Mouse (Mus musculus) cerebellum, adult (tissue): ENCODE results near the gene Gm20388.

Source experiments
- ATAC-seq: cut with Nextera tagmentation; 2 replicates; pipeline ENCODE4 v1.9.2; 2017; ENCODE audit warnings: mild to moderate bottlenecking, moderate library complexity, mixed read lengths; ENCODE audit not compliant: insufficient number of reproducible peaks, low FRiP score, low TSS enrichment

Gm20388 gene

DNA sequence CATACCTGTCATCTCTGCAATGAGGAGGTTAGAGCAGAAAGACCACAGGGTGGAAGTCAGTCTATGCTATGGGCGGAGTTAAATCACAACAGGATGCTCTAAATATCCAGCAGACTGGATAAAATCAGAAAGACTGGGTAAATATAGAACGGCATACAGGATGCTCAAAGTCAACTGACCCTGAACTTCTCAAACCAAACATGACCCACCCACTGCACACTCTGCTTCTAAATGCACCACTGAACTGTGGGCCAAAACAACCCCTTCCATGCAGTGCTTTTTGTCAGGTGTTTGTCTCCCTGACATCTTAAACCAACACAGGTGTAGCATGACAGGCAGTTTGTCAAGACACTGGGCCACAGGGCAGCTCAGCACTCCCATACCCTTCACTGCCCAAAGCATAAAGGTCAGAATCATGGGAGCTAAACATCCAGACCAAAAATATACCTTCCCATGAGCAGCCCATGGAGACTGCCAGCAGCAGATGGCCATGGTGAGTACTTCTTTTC is 3027.0 kb downstream of the Gm20388 start:
- peak; percentile 39; the same call in 1 of the 2 replicates for ATAC-seq

DNA sequence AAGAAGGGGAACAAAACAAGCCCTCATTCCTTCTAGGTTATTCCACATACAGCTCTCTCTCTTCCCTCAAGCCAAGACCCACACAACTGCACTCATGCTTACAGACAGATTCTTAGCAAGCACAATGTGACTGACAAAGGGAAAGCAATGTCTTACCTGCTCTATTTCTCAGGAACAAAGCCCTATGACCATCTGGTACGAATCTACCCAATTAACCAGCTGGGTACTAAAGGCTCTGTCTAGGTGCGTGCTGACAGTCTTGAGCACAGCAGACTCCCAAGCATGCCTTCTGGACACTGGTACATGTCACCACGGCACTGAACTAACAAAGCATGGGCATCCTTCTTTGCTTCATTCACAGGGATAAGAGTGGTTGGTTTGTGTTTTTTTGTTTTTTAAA is 3027.5 kb downstream of the Gm20388 start:
- peak; percentile 21; the same call in 1 of the 2 replicates for ATAC-seq

DNA sequence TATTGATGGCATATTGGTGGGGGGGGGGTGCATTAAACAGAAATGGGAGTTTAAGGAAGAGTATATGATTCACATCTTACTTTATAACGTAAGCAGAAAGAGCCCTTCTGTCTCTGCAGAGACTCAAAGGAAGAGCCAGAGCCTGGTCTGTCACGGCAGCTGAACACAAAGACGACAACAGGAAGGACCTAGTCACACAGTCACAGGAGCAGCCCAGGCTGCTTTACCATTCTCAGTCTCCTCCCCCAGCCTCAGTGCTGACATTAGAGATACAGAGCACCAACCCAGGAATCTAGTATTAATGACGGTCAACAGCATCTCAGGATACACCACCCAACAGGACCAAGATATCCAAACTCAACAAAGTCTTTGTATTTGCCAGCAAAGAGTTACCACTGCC is 3027.9 kb downstream of the Gm20388 start:
- no peak for ATAC-seq

DNA sequence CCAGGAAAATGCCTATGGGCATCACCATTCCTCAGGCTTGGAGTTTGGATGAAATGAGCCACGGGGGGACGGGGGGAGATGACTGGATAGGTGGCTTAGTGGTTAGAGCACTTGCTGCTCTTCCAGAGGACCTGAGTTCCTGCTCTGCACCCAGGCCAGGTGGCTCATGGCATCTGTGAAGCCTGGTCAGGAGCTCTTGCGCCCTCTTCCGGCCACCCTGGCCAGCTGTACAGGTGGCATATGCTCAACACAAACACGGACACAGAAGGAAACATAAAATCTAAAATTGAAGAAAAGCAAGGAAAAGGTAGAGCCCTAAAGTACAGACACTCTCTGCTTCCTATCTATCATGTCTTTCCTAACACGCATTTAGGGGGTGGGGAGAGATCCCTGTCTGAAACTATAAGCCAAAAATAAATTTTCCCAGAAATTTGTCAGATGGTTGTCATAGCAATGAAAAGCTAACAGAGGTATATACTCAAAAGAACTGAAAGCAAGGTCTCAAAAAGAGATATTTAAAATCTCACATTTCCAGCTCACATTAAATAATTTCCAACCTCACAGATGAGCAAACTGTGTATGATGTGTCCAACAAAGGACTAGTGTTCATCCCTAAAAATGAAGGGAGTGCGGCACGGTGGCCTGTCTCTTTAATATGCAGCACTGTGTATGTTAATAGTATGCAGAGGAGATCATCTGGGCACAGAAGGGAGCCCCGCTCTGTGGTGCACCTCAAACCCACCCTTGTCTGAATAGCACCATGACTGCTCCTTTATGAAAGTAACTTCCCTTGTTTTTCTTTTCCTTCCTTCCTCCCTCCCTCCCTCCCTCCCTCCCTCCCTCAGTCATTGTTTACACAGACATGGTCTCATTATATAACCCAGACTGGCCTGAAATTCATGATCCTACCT is 3032.4 kb downstream of the Gm20388 start:
- no peak for ATAC-seq

DNA sequence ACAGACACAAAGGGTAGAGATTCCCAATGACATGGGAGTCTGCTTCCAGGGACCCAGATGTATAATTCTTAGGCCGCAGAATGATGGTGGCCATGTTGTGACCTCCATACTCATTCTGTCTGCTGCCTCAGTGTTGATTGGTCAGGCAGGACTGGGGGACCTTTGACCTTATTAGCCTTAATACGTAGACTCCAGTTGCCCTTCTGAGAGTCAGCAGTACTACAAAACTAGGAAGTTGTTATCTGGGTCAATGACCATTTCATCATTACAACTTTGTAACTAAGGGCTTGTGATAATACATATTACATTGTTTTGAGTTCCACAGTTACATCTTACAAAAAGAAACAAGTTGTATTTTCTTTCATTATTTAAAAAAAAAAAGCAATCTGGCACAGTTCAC is 3035.1 kb downstream of the Gm20388 start:
- ATAC-seq = no peak

DNA sequence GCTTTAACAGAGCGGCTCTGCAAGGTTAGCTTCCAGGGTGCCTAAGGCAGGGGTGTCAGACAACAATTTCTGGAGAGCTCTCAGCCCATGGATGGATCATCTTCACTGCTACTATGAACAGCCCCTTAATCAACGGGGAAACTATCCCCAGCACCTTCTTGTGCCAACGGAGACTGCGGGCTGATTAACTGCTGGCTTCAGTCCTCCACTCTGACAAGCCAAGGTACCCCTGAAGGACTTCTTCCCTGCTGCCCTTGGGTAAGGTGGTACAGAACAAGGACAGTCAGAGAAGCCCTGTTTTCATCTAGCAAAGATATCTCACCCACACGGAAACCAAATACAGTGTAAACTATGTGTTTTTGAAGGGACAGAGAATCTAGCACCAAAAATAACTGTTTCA is 3039.1 kb downstream of the Gm20388 start:
- ATAC-seq = no peak

DNA sequence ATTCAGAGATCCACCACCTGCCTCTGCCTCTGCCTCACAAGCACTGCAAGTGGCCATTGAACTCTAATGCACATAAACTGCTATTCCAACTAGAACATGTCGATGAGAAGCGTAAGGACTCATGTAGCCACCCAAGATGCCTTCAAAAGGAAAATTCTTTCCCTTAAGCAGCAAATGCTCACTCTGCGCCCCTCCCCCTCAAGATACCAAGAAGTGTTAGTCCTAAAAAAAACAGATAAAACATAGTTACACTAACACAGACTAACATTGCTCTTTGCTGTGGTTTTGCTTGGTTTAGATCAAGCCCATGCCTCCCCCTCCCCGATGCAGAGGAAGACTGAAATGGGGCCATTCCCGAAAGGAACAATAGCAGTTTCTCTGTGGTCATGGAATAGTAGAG is 3040.8 kb downstream of the Gm20388 start:
- no peak for ATAC-seq

DNA sequence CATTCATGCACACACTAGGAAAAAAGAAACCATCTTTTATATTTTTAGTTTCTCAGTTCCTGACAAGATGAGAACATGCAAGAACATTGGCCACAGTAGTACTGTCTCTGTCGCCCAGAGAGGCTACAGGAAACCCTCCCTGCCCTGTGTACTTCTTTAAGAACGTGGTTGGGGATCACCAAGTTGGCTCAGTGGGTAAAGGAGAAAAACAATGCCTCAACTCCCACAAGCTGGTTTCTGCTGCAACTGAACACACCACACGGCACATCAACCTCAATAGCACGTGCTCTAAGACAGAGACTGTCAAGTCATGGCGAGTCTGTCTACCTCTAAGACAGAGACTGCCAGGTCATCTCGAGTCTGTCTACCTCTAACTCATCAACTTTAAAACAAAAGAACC is 3042.4 kb downstream of the Gm20388 start:
- ATAC-seq = no peak

DNA sequence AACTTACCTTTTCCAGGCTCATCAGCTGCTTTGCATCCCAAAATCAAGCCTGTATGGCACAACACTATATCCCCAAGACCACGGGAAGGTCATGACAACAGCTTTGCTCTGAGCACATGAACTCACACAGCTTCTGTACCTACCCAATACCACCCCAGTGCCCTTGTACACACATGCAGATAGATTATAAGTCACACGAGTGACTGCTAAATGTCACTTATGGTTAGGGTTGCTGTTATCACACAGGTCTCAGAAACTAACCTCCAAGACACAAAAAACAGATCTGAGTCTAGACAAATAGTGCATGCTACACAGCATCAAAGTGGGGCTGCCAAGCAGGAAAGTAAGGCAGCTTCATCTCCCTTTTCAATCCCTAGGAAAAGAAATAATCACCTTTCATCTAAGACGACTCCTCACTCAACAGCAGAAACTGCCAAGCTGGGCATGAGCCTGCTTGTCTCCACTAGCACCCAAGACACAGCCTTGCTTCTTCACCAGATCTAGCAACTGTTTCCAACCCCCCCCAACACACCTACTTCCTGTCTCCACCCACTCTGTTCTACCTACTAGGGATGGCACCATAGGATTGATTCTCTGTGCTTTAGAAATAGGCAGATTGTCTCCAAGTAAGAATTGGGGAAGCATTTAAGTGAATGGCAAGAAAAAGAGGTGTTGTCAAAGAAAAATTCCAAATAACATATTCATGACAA is 3043.6 kb downstream of the Gm20388 start:
- no peak for ATAC-seq

DNA sequence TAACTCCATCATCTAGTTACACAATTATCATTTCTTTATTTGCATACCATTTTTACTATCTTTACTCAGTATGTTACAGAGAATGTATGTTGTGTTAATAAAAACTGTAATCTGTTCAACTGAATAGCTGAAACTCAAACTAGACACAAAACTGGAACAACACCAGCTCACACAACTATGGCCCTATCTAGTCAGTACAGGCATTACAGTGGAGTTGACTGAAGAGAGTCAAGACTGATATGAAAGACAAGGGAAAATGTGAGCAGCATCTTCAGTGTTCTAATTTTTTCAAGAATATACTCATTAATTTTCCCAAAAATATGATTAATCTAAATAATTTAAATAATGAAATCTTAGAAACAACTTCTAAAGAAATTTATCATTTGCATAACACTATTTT is 3044.6 kb downstream of the Gm20388 start:
- ATAC-seq = no peak

DNA sequence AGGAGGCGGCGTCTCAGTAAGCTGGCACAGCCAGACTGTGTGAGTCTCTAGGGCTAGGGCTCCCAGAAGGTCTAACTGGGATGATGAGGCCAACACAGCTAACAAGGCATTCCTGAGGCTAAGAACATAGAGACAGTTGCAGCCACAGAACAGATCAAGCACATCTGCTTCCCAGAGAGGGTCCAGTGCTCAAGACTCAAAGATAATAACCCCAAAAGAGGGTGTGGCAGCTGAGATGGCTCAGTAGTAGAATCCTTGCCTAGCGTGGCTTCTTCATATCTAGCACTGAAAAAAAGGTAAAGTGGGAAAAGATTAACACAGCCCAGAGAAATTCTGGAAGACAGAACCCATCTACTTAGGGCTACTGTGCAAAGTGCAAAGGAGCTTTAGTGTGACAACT is 3045.4 kb downstream of the Gm20388 start:
- ATAC-seq = no peak

DNA sequence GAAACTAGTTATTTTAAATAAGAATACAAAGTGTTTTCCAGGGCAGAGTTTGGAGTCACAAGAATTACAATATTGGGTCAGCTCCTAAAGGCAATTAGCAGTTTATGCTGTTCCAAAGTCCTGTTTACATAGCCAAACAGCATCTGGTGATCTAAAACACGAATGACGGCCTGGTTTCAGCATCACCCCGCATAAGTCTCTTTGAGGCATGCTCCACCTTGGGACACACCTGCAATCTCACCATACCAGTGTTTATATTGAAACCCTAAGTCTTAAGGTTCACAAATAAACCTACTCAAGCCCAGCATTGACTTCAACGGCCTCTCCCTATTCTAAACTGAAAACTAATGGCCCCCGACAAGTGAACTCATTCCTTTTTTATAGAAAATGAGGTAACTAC is 3049.7 kb downstream of the Gm20388 start:
- ATAC-seq = no peak

DNA sequence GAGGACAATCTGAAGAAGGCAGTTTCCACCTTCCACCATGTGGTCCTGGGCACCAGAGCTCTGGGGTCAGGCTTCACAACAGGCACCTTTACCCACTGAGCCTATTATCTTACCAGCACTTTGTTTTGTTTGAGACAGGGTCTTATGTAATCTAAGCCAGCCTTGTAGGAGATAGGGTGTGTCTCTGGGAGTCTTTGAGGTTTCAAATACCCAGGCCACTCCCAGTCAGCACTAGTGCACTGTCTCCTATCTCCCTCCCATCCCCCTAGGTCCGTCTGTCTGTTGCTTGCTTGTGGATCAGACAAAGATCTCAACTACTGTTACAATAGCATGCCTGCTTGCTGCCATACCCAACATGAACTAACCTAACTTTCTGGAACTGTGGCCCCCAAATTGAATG is 3050.3 kb downstream of the Gm20388 start:
- no peak for ATAC-seq

DNA sequence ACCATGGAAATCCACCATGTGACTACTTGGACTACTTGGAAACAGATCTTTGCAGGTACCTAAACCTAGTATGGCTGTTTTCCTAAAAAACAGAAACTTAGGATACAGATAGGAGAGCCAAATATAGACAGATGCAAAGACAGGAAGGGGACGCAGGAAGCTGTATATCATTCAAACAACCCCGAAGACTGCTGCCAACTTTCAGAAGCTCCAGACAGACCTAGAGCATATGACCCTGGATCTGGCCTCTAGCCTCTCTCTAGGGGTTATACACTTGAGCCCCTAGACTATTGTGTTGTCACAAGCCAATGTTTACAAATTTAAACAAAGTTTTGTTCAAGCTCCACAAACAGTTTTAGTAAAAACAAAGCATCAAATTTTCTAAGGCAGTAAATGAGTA is 3050.8 kb downstream of the Gm20388 start:
- no peak for ATAC-seq

DNA sequence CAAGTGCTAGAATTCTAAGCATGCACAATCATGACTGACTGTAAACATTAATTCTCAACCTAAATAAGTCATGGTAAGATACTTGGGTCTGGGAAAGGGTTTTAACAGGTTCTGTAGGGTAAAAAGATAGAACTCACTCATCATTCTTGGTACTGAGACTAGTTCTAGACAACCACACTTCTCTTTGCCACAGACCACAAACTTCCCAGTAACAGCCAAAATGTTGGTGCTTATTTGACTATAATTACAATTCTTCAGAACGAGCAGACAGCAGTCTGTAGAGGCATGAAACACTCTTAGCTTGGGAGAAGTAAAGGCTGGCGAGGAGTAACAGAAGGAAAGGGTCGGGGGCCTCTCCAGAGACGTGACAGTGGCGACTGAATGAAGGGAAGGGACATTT is 3051.4 kb downstream of the Gm20388 start:
- no peak for ATAC-seq

DNA sequence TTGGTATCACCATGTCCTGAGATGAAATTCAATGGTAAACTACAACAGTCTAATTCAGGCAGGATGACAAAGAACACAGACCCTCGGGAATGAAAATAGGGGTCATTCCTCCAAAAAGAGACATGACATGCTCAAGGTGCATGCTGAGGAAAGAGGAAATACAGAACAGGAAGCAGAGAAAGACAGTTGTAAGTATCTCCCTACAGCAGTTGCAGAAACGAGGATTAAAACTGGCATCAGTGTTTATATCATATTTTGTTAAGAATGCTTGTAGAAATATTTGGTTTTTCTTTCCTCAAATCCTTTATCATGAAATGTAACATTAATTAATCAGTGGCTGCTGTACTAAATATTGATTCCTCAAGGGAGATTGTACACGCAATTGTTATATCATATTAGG is 3056.0 kb downstream of the Gm20388 start:
- no peak for ATAC-seq

DNA sequence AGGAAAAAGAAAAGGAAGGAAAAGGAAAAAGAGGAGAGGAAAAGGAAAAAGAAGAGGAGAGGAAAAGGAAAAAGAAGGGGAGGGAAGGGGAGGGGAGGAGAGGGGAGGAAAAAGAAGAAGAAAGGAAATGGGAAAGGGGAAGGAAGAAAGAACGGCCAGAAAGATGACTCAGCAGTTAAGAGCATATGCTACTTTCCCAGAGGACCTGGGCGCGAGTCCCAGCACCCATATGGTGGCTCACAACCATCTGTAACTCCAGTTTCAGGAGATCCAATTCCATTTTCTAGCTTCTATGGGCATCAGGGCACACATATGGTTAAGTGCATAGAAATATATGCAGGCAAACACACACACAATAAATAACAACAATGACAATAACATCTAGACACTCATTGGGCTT is 3057.5 kb downstream of the Gm20388 start:
- ATAC-seq = no peak

DNA sequence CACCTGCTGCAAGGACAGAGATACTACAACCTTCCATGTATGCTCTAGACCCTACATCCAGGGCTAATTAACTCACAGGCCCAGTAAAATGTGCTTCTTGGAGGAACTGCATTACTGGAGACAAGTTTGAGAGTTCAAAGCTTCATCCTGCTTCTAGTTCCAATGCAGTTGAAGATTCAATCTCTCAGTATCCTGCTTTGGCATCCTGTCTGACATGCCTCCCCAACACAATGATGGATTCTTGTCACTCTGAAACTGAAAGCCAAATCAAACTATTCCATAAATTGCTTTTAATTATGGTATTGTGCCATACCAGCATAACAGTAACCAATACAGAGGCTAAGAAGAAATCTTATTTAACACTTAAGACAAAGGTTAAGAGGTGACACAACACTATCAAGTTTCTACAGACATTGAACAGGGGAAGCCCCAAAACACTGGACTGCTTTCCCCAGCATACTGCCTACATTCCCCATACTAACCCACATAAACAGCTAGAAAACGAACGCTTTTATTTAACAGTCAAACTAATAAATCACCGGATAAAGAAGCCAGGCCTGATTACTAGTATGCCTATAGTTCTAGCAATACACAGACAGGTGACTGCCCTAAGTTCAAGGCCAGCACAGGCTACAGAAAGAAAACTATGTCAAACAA is 3059.5 kb downstream of the Gm20388 start:
- ATAC-seq = no peak

DNA sequence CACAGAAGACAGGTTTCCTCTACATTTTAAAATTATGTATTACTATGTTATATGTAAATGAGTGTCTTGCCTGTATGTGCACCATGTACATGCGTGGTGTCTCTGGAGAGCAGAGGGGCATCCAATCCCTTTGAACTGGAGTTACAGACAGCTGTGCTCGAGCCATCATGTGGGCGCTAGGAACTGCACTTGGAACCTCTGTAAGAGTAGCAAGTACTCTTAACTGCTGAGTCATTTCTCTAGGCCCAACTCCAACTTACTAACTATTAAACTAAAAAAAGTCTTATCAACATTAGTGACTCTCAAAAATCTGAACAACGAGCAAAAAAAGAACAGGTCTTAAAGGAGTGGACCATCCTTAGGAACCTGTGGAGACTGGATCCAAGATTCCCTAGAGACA is 3065.4 kb downstream of the Gm20388 start:
- ATAC-seq = no peak

DNA sequence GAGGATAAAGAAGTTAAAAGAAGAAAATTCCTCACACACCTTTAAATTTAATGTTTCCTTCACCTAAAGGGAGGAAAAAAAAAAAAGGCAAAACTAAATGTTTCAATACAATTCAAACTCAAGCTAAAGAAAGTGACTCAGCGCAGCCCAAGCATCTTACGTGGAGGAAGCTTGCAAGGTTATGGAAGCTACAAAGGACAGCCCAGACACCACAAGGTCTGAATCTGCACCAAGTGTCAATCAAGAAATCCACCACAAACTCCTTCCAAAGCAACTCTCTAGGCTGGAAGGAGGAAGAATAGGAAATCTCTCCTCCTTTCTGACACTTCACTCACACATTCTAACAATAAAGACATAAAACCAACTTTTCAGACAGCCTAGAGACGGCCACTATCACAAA is 3068.8 kb downstream of the Gm20388 start:
- no peak for ATAC-seq

DNA sequence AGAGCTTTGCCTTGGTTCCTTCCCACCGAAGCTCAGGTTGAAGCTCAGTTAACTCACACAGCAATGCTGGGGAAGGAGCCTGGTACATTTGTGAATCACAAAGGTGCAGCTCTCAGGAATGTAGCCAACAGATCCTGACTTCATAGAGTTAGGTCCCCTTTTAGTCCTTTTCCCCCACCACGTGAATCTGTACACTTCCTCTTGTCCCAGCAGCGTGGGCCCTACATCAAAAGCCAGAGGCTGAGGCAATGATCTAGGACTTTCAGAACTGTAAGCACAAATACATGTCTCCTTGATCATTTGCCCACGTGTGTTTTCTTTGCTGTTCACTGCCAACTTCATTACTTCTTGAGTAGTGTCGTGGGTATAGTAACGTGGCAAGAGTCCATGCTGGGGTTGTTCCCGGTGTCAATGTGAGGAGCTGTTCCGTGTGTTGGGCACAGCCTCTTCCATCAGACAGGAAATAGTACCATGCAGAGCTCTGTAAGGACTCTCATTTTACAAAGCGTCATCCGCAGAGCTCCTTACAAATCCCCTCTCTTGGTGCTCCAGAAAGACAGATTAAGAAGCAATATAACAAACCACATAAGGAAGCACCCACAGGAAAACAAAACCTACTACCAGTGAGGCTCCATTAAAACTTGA is 3069.3 kb downstream of the Gm20388 start:
- ATAC-seq = no peak
